Mouse (Mus musculus) stomach, postnatal 0 days (tissue): ENCODE measurements around the gene Npy.

Source experiments
- CTCF ChIP-seq: IDR thresholded peaks from 2 replicates; pipeline ENCODE4 v1.5.1; 2016; ENCODE audit warnings: antibody characterized with exemption, low read depth, mild to moderate bottlenecking, moderate library complexity
- EP300 ChIP-seq: optimal IDR thresholded peaks from 2 replicates; pipeline ENCODE3; 2016; ENCODE audit warnings: antibody characterized with exemption

DNA sequence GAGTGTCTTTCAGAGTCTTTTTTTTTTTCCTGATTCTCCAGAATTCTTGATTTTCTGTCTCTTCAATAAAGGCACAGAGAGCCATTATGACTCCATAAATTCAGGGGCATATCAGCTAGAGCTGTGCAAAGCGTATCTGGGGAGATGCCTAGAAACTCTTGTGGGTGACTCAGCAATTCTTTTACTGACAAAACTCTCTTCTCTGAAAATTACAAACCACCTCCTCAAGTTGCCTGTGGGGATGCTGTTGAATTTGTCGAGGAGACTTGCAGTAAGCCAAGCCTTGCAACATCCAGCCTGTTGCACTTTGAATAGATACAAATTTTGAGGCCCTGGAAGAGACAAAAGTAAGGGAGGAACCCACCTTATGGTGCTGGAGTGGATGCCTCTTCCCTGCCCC lies 34.3 kb downstream of the Npy start:
- TF ChIP-seq CTCF (no peak), EP300 (no peak)
